Mouse (Mus musculus): ENCODE measurements around the gene Cyb5rl.
"Not testable (repeated sequence)": the region's sequence is repeated elsewhere in the genome, so short reads cannot be mapped to it uniquely, and the experiment has no call there.

Gene Cyb5rl

DNA sequence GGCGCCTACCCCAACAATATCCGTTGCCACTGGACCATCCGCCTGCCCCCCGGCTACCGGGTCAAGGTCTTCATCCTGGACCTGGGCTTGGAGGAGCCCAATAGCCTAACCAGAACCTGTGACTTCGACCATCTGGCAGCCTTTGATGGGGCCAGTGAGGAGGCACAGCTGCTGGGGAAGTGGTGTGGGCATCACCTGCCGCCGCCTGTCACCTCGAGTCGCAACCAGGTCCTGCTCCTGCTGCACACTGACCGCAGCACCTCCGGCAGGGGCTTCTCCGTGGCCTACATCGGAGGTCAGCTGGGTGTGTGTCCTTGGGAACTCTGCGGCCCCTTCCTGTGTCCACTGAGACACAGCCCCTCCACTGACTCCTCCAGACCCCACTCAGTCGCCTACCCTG is 40.0 kb downstream of the Cyb5rl start:
- Histone ChIP-seq H3K9me3 (ENCODE audit: low read length) (no peaks in the 10 kb centered on the region), H3K27me3 (ENCODE audit: insufficient read depth, low read length) (peaks cover 12% of the 10 kb centered on the region), H3K4me1 (replicated peaks; ENCODE audit: low read depth, low read length) (peaks cover 23% of the 10 kb centered on the region), H3K4me3 (replicated peaks; ENCODE audit: low read length) (no peak overlapping the region), H3K36me3 (ENCODE audit: insufficient read depth, low read length) (no peaks in the 10 kb centered on the region)
- TF ChIP-seq CTCF (conservative IDR thresholded peaks at IDR 0.05; ENCODE audit: low read length) (no peak), POU5F1 (IDR thresholded peaks at IDR 0.05; ENCODE audit: borderline replicate concordance, low read length) (no peak), NANOG (IDR thresholded peaks at IDR 0.05; ENCODE audit: borderline replicate concordance, low read length) (no peak)

DNA sequence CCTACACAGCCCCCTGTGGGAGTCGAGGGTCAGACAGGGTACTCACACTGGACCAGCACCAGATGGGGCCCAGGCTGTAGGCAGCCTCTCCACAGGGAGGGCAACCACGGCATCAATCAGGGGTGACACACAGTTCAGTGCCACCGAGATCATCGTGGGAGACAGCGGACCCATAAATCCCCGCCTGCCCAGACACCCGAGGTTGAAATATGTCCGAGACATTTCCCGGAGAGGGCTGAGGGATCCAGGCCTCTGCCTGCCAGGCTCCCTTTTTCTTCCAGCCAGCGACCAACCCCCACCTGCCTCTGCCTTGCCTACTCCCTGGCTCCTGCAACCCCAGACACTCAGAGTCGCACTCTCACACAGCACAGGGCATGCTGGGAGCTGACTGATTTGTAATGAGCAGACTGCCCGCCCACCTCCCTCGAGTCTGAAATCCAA is 41.5 kb downstream of the Cyb5rl start:
- peak overlapping the region; percentile 60 for H3K4me3 ChIP-seq (replicated peaks; ENCODE audit: low read length)
- H3K27me3 ChIP-seq (ENCODE audit: insufficient read depth, low read length) = peaks cover 16% of the 10 kb centered on the region
- H3K4me1 ChIP-seq (replicated peaks; ENCODE audit: low read depth, low read length) = peaks cover 23% of the 10 kb centered on the region
- H3K36me3 ChIP-seq (ENCODE audit: insufficient read depth, low read length) = no peaks in the 10 kb centered on the region
- TF ChIP-seq CTCF (conservative IDR thresholded peaks at IDR 0.05; ENCODE audit: low read length) = no peak
- TF ChIP-seq POU5F1 (IDR thresholded peaks at IDR 0.05; ENCODE audit: borderline replicate concordance, low read length) = no peak
- TF ChIP-seq NANOG (IDR thresholded peaks at IDR 0.05; ENCODE audit: borderline replicate concordance, low read length) = no peak
- H3K9me3 ChIP-seq (ENCODE audit: low read length) = no peaks in the 10 kb centered on the region

GRCm38 (mm10) chr4:107109181-107109580 is 42.4 kb downstream of the Cyb5rl start:
- not testable (repeated sequence) for H3K4me3 ChIP-seq (replicated peaks; ENCODE audit: low read length); H3K9me3 ChIP-seq (ENCODE audit: low read length); H3K36me3 ChIP-seq (ENCODE audit: insufficient read depth, low read length)
- Histone ChIP-seq H3K27me3 (ENCODE audit: insufficient read depth, low read length) (peaks cover 16% of the 10 kb centered on the region), H3K4me1 (replicated peaks; ENCODE audit: low read depth, low read length) (peaks cover 23% of the 10 kb centered on the region)

DNA sequence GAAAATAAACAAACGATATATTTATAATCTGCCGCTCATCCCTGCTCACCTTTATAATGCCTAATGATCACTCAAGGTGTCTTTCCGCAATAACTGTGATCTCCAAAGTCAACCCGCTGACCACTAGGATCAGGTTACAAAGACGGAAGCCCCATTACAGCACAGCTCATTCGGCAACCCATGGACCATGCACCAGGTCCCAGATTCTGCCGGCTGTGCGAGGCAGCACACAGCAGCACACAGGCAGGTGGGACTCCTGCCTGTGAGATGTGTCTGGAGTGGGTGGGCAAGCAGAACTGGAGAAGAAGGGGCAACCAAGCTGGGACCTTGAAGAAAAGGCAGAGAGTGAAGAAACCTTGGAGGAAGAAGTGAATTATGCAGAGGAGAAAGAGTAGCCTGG is 47.5 kb downstream of the Cyb5rl start:
- H3K27me3 ChIP-seq (ENCODE audit: insufficient read depth, low read length) = 0 out of 2 replicates have a peak, but pooled peaks cover 4% of the 10 kb centered on the region
- no peaks in the 10 kb centered on the region for H3K4me1 ChIP-seq (replicated peaks; ENCODE audit: low read depth, low read length)
- H3K36me3 ChIP-seq (ENCODE audit: insufficient read depth, low read length) = no peaks in the 10 kb centered on the region
- no peak overlapping the region for H3K4me3 ChIP-seq (replicated peaks; ENCODE audit: low read length)
- TF ChIP-seq NANOG (IDR thresholded peaks at IDR 0.05; ENCODE audit: borderline replicate concordance, low read length) = no peak
- H3K9me3 ChIP-seq (ENCODE audit: low read length) = no peaks in the 10 kb centered on the region

DNA sequence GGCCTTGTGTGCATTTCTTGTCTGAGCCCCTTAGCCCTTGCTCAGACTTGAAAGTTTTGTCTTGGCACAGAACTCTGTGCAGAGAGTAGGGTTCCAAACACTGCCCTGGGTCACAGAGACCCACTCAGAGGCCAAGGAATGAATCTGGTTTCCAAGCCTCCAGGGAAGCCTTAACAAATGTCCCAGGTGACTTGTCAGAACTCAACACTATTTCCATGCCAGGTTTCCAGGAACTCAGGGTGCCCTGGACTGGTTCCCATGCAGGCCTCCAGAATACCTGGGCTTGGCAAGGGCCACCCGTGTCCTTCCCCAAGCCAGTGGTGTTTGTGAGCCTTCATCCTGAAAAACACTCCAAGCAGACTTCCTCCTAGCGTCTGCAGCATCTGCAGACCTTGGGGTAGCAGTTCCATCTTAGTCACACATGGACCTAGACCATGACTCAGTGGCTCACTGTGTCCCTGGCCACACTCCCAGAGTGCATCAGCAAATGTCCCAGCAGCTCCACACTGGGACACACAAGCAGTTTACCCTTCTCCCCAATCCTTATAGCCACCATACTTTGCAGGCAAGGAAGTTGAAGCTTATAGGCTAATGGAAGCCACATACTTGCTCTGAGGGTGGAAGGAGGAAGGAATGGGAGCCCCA is 51.1 kb downstream of the Cyb5rl start:
- Histone ChIP-seq H3K36me3 (ENCODE audit: insufficient read depth, low read length) (no peaks in the 10 kb centered on the region), H3K9me3 (ENCODE audit: low read length) (no peaks in the 10 kb centered on the region), H3K4me1 (replicated peaks; ENCODE audit: low read depth, low read length) (no peaks in the 10 kb centered on the region), H3K27me3 (ENCODE audit: insufficient read depth, low read length) (0 out of 2 replicates have a peak, but pooled peaks cover 3% of the 10 kb centered on the region), H3K4me3 (replicated peaks; ENCODE audit: low read length) (no peak overlapping the region)
- TF ChIP-seq POU5F1 (IDR thresholded peaks at IDR 0.05; ENCODE audit: borderline replicate concordance, low read length) = no peak
- no peak for TF ChIP-seq NANOG (IDR thresholded peaks at IDR 0.05; ENCODE audit: borderline replicate concordance, low read length)
- TF ChIP-seq CTCF (conservative IDR thresholded peaks at IDR 0.05; ENCODE audit: low read length) = no peak

DNA sequence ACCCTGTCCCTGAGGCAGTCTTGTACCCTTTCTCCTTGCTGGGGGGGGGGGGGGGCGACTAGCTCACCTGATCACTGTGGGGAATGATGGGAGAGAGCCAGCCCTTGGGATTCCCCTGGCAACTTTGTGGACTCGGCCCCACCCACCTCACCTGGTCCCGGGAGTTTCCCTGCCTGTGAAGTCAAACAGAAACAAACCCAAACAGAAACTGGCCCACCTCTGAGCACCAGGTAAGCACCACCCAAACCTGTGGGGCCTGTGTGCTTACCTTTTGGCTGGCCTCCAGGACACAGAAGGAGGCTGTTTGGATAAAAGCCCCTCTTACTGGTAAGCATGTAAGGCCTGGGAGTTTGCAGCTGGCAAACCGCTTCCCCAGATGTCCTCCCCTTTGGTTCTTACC is 52.3 kb downstream of the Cyb5rl start:
- TF ChIP-seq NANOG (IDR thresholded peaks at IDR 0.05; ENCODE audit: borderline replicate concordance, low read length) = no peak
- no peak for TF ChIP-seq POU5F1 (IDR thresholded peaks at IDR 0.05; ENCODE audit: borderline replicate concordance, low read length)
- TF ChIP-seq CTCF (conservative IDR thresholded peaks at IDR 0.05; ENCODE audit: low read length) = no peak
- Histone ChIP-seq H3K9me3 (ENCODE audit: low read length) (no peaks in the 10 kb centered on the region), H3K4me1 (replicated peaks; ENCODE audit: low read depth, low read length) (0 out of 2 replicates have a peak, but pooled peaks cover 3% of the 10 kb centered on the region), H3K4me3 (replicated peaks; ENCODE audit: low read length) (no peak overlapping the region), H3K27me3 (ENCODE audit: insufficient read depth, low read length) (no peaks in the 10 kb centered on the region), H3K36me3 (ENCODE audit: insufficient read depth, low read length) (no peaks in the 10 kb centered on the region)

DNA sequence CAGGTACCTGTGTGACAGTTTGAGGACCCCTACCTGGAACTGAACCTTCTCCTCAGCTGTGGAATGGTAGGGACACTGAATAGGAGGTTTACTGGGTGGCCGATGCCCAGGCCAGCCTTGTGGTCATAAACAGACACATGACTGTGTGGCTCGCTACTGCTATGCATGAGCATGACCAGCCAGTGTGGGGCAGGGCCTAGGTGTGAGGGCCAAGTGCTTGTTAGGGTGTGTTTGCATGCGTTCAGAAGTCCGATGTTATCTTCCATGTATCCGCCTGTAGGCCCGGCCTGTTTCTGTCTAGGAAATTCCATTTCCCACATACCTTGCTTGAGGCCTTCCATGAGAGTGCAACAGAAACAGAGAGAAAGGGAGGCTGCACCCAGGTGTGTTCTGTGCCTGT is 53.9 kb downstream of the Cyb5rl start:
- H3K9me3 ChIP-seq (ENCODE audit: low read length) = no peaks in the 10 kb centered on the region
- H3K36me3 ChIP-seq (ENCODE audit: insufficient read depth, low read length) = no peaks in the 10 kb centered on the region
- TF ChIP-seq POU5F1 (IDR thresholded peaks at IDR 0.05; ENCODE audit: borderline replicate concordance, low read length) = no peak
- TF ChIP-seq CTCF (conservative IDR thresholded peaks at IDR 0.05; ENCODE audit: low read length) = no peak
- no peak for TF ChIP-seq NANOG (IDR thresholded peaks at IDR 0.05; ENCODE audit: borderline replicate concordance, low read length)
- H3K4me1 ChIP-seq (replicated peaks; ENCODE audit: low read depth, low read length) = 0 out of 2 replicates have a peak, but pooled peaks cover 3% of the 10 kb centered on the region
- H3K27me3 ChIP-seq (ENCODE audit: insufficient read depth, low read length) = 0 out of 2 replicates have a peak, but pooled peaks cover under 1% of the 10 kb centered on the region
- H3K4me3 ChIP-seq (replicated peaks; ENCODE audit: low read length) = no peak overlapping the region

- Histone ChIP-seq H3K27me3 (ENCODE audit: insufficient read depth, low read length) (peaks cover 7% of the 10 kb centered on the region; the same call in 1 of the 2 replicates), H3K9me3 (ENCODE audit: low read length) (no peaks in the 10 kb centered on the region), H3K4me3 (replicated peaks; ENCODE audit: low read length) (no peak overlapping the region), H3K4me1 (replicated peaks; ENCODE audit: low read depth, low read length) (0 out of 2 replicates have a peak, but pooled peaks cover 3% of the 10 kb centered on the region), H3K36me3 (ENCODE audit: insufficient read depth, low read length) (no peaks in the 10 kb centered on the region)
- TF ChIP-seq POU5F1 (IDR thresholded peaks at IDR 0.05; ENCODE audit: borderline replicate concordance, low read length) (no peak), NANOG (IDR thresholded peaks at IDR 0.05; ENCODE audit: borderline replicate concordance, low read length) (no peak), CTCF (conservative IDR thresholded peaks at IDR 0.05; ENCODE audit: low read length) (no peak)
Observed at GRCm38 (mm10) chr4:107121165-107121943, 54.6 kb downstream of the Cyb5rl start.
